Mouse (Mus musculus) liver, adult 2 months (tissue): ENCODE results near the gene Xpnpep3. TPM values are rescaled to one million over a fixed set of nuclear protein-coding genes. Genes with fewer than 3 reads are reported as not detected.

ENCODE experiments used
- DNase-seq: peaks from one replicate; pipeline ENCODE4 v3.0.0-alpha.2; 2011; ENCODE audit warnings: low read depth, low spot score; ENCODE audit errors: extremely low read depth
- H3K27ac ChIP-seq: fragments of 200-500 bp; replicated peaks from 2 replicates; pipeline ENCODE4 v1.5.1; 2012; ENCODE audit warnings: low read depth, mild to moderate bottlenecking, control low read depth, inconsistent platforms, low read length; ENCODE audit not compliant: insufficient read depth
- H3K27me3 ChIP-seq: fragments of 200-500 bp; 2 replicates; pipeline ENCODE4 v1.6.1; 2012; ENCODE audit warnings: mild to moderate bottlenecking, moderate library complexity, low read length, inconsistent platforms; ENCODE audit not compliant: control insufficient read depth, insufficient read depth
- H3K36me3 ChIP-seq: fragments of 200-500 bp; 2 replicates; pipeline ENCODE4 v1.6.1; 2012; ENCODE audit warnings: low read length, inconsistent platforms; ENCODE audit not compliant: control insufficient read depth, insufficient read depth
- H3K4me1 ChIP-seq: fragments of 200-500 bp; 2 replicates; pipeline ENCODE4 v1.6.1; 2011; ENCODE audit warnings: low read length; ENCODE audit not compliant: control insufficient read depth, insufficient read depth
- H3K4me3 ChIP-seq: fragments of 200-500 bp; 2 replicates; pipeline ENCODE4 v1.5.1; 2011; ENCODE audit warnings: low read depth, mild to moderate bottlenecking, control low read depth, low read length, moderate library complexity; ENCODE audit not compliant: insufficient read depth
- H3K79me2 ChIP-seq: fragments of 200-500 bp; 2 replicates; pipeline ENCODE4 v1.6.1; 2012; ENCODE audit warnings: inconsistent platforms, mild to moderate bottlenecking, low read length, moderate library complexity; ENCODE audit not compliant: control insufficient read depth, insufficient read depth
- H3K9ac ChIP-seq: fragments of 200-500 bp; 2 replicates; pipeline ENCODE4 v1.6.1; 2012; ENCODE audit warnings: low read depth, mild to moderate bottlenecking, control low read depth, inconsistent platforms, low read length
- CTCF ChIP-seq: fragments of 200-500 bp; IDR thresholded peaks from 2 replicates; pipeline ENCODE4 v1.5.1; 2011; ENCODE audit warnings: low read depth, low read length, control low read depth
- POLR2A ChIP-seq: fragments of 200-500 bp; IDR thresholded peaks from 2 replicates; pipeline ENCODE4 v1.6.1; 2011; ENCODE audit warnings: low read length, control low read depth; ENCODE audit not compliant: insufficient read depth; ENCODE audit errors: extremely low read depth
- WGBS: fragments of 180-500 bp; shearing (Covaris S2); methylation state at CpG from one replicate; pipeline ENCODE4 v1.1.7; 2018; 5-methylcytosine and 5-hydroxymethylcytosine counted together
- polyA plus RNA-seq: library from polyadenylated mRNA; depleted of rRNA; stranded (reverse); fragments of >200 nt; gene quantifications from 2 replicates; pipeline ENCODE4 v1.2.3, GENCODE M21; 2012; rRNA removed
- total RNA-seq: library from RNA; depleted of rRNA; stranded (reverse); fragments of >200 nt; gene quantifications from 2 replicates; pipeline ENCODE4 v1.2.3, GENCODE M21; 2014; rRNA removed

Gene Xpnpep3
- total RNA-seq (8.1 and 10.4 TPM in 2 replicates), polyA plus RNA-seq (5.2 and 6.8 TPM in 2 replicates)

GRCm38 (mm10) chr15:81399638-81400315 lies at the start of gene Xpnpep3, which contains the start of gene St13:
Xpnpep3 (plus strand) TSS chr15:81400138.
St13 (minus strand) TSS chr15:81400077.
- H3K4me1 ChIP-seq = peaks cover 14% of the 10 kb centered on the region
- peaks cover 20% of the 10 kb centered on the region; the same call in 1 of the 2 replicates for H3K79me2 ChIP-seq
- H3K4me3 ChIP-seq = peak within 1 kb of the TSS; percentile 99
- H3K9ac ChIP-seq = peak within 1 kb of the TSS; percentile 98
- peaks cover 4% of the 10 kb centered on the region; the same call in 1 of the 2 replicates for H3K36me3 ChIP-seq
- under 1% methylated on average over 50 of the region's 50 CpGs for WGBS
- no peak for TF ChIP-seq CTCF
- peak; percentile 66 for TF ChIP-seq POLR2A
- peak within 1 kb of the TSS; percentile 98 for H3K27ac ChIP-seq
- no peaks in the 10 kb centered on the region for H3K27me3 ChIP-seq
- peak; percentile 90 for DNase-seq

GRCm38 (mm10) chr15:81350401-81350800 lies 49.5 kb upstream of the Xpnpep3 start:
- 41% methylated on average over 1 of the region's 1 CpGs for WGBS
- DNase-seq = peak; percentile 68
- H3K79me2 ChIP-seq = peaks cover 35% of the 10 kb centered on the region; the same call in 1 of the 2 replicates
- peaks cover 9% of the 10 kb centered on the region for H3K4me1 ChIP-seq
- H3K27ac ChIP-seq = peak overlapping the region; percentile 68
- no peak overlapping the region for H3K4me3 ChIP-seq
- peaks cover 6% of the 10 kb centered on the region for H3K36me3 ChIP-seq
- H3K27me3 ChIP-seq = no peaks in the 10 kb centered on the region
- no peak for TF ChIP-seq CTCF
- no peak for TF ChIP-seq POLR2A
- H3K9ac ChIP-seq = peak overlapping the region; percentile 20; the same call in 1 of the 2 replicates

GRCm38 (mm10) chr15:81352638-81353037 lies 47.3 kb upstream of the Xpnpep3 start:
- Histone ChIP-seq H3K79me2 (peaks cover 37% of the 10 kb centered on the region), H3K9ac (no peak overlapping the region), H3K27ac (no peak overlapping the region), H3K36me3 (peaks cover 5% of the 10 kb centered on the region), H3K27me3 (no peaks in the 10 kb centered on the region), H3K4me3 (no peak overlapping the region), H3K4me1 (peaks cover 13% of the 10 kb centered on the region)
- no peak for TF ChIP-seq POLR2A
- peak; percentile 69 for TF ChIP-seq CTCF
- DNase-seq = peak; percentile 61
- 23% methylated on average over 1 of the region's 1 CpGs for WGBS

GRCm38 (mm10) chr15:81355146-81355761 lies 44.7 kb upstream of the Xpnpep3 start:
- TF ChIP-seq POLR2A = no peak
- peak; percentile 46 for TF ChIP-seq CTCF
- WGBS = 62% methylated on average over 3 of the region's 3 CpGs
- DNase-seq = peak; percentile 69

GRCm38 (mm10) chr15:81356946-81357345 lies 43.0 kb upstream of the Xpnpep3 start:
- no peak overlapping the region for H3K27ac ChIP-seq
- H3K9ac ChIP-seq = no peak overlapping the region
- no peaks in the 10 kb centered on the region for H3K27me3 ChIP-seq
- TF ChIP-seq CTCF (no peak), POLR2A (no peak)
- H3K79me2 ChIP-seq = peaks cover 33% of the 10 kb centered on the region
- peaks cover 23% of the 10 kb centered on the region for H3K4me1 ChIP-seq
- WGBS = 60% methylated on average over 5 of the region's 5 CpGs
- H3K4me3 ChIP-seq = no peak overlapping the region
- peaks cover 6% of the 10 kb centered on the region for H3K36me3 ChIP-seq
- no peak for DNase-seq

More at GRCm38 (mm10) chr15:81355146-81355761, 44.7 kb upstream of the Xpnpep3 start:
- H3K79me2 ChIP-seq = peaks cover 38% of the 10 kb centered on the region
- H3K27ac ChIP-seq = no peak overlapping the region
- peaks cover 22% of the 10 kb centered on the region for H3K4me1 ChIP-seq
- H3K9ac ChIP-seq = no peak overlapping the region
- H3K36me3 ChIP-seq = peaks cover 6% of the 10 kb centered on the region
- no peaks in the 10 kb centered on the region for H3K27me3 ChIP-seq
- no peak overlapping the region for H3K4me3 ChIP-seq

GRCm38 (mm10) chr15:81358943-81359342 lies 41.0 kb upstream of the Xpnpep3 start:
- peaks cover 35% of the 10 kb centered on the region for H3K4me1 ChIP-seq
- WGBS = 11% methylated on average over 3 of the region's 3 CpGs
- DNase-seq = peak; percentile 80

More at GRCm38 (mm10) chr15:81358943-81359342, 41.0 kb upstream of the Xpnpep3 start:
- TF ChIP-seq POLR2A (no peak), CTCF (no peak)
- Histone ChIP-seq H3K27me3 (no peaks in the 10 kb centered on the region), H3K9ac (peak overlapping the region; percentile 69), H3K79me2 (peaks cover 28% of the 10 kb centered on the region), H3K27ac (peak overlapping the region; percentile 85), H3K4me3 (peak overlapping the region; percentile 76; the same call in 1 of the 2 replicates), H3K36me3 (peaks cover 12% of the 10 kb centered on the region)
